Mouse (Mus musculus): ENCODE data around the gene Efna5.

Gene Efna5

DNA sequence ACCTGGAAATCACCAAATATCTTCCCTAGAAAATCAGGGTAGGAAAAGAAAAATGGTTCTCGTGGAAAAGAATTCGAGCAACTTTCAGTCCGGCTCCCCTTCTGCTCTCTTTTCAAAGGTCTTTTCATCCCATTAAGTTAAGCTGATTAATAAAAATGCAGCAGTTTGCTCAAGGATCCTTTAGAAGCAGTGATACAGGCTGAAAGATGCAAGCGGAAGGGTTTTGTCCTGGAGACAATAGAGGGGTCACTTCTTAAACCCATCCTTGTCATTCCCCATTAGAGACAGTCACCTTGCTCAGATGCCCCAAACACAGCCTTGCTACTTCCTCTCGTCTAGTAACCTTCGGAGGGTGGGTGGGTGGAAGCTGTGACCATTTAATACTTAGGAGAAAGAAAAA is 27.4 kb downstream of the Efna5 start:
- in situ Hi-C loops (cut with MseI, MboI), result no loop called here

DNA sequence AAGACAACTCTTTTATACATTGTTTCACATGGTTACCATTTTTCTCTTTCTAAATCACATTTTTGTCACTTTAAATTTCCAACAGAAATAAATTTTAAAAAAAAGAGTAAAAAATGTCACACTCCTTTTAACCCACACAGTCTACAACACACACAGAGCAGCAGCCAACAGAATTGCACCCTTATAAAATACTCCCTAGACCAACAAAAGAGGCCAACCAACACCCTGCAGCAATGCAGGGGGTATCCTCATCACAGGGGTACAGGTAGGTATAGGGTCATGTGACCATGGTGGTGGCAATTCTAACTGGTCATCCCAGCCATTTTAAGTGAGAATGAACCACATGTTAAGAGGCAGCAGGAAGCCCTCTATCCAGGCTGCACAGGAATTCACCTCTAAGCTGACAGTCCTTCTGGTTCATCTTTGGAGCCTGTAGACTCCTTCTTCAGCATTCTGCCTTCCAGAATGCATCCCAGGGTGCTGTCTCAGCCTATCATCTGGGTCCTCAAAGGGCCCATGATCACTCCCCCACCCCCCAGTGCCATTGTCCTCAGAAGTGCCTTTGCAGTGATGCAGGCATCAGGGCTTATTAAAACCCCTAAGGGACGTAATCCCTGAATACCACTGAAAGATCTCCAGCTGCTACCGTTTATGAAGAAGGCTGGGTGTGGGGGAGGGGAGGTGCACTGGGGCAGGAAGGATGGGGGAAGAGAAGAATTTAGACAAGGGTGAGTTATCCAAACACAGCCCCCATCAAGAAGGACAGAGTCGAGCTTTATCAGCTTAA is 28.1 kb downstream of the Efna5 start:
- in situ Hi-C loops (cut with MseI, MboI), result no loop called here

DNA sequence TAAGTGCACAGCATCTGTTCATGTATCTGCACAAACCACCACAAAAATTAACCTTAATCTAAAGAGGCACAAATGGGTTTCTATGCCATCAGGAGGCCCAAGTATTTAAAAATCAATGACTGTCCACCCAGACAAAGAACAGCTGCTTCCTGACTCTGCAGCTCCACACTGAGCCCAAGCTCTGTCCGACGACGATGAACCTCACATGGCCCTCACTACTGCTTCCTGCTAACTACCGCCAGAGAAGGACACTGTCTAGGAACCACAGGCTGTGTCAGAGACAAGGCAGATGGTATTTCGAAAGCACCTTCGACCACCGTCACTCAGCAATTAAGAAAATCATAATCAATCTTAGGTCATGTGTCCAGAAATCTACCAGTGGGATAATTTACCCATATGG is 29.8 kb downstream of the Efna5 start:
- in situ Hi-C loops (cut with MseI, MboI), result no loop called here

DNA sequence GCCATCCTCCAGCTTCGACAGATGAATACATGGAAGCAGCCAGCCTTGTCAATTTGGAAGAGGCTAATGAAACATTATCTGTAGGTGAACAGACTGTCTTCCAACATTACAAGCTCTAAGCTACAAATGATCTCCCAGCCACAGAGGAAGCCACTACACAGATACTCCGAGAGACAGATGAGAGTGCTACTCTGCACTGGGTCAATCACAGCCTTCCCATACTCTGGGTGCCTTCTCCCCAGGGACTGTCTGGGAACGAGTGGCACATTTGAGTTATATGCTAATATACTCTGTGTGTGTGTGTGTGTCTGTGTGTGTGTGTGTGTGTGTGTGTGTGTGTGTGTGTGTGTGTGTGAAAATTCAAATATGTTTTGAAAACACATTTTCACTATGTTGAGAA is 30.5 kb downstream of the Efna5 start:
- in situ Hi-C loops (cut with MseI, MboI), result no loop called here

DNA sequence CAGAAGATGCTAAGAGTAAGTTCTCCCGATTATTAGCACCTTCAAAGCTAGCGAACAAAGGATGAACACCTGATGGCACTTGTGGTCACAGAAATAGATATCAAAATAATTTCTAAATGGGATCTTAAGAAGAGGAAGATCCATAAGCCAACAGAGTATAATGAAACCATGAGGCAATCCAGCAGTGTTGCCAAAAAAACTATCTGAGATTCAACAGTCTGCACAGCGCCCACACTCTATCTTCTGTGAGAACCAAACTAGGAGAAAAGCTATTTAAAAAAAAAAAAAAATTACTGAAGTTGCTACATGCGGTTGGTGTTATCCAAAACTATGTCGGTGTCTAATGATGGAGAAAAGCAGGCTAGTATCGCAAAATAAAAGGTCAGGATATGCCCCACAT is 31.4 kb downstream of the Efna5 start:
- in situ Hi-C loops (cut with MseI, MboI), result no loop called here

DNA sequence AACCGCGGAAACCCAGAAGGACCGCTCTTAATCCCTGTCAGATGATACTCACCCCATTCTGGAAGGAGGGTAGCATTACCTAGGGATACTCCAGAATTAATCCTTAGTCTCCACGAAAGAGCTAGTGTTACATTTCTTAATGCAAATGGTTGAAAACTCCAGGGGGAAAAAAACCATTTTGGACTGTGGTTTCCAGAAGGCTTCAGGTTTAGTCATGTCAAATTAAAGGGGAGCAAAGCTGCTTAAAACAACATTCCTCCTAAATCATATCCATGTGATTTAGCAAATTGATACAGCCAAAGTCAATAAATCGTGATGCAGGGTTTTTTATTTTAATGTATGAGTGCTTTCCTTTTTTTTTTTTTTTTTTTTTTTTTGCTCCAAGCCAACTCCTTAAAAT is 35.5 kb downstream of the Efna5 start:
- in situ Hi-C loops (cut with MseI, MboI), result no loop called here

DNA sequence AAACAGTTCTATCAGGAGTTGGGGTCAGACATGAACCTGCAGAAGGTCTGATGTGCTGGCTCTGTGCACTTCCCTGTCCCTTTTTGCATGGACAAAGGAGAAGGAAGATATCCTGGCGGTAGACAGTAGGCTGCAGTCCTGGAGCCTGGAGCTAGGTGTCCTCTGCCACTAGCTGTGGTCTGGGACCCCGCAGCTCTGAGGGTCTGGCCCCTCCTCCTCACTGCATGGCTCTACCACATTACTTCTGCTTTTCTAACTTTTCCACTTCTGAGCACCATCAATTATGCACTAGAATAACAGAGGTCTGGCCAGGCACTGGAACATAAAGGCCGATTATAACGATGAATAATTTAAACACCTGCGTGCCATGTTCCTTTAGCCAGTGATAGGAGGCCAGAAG is 36.8 kb downstream of the Efna5 start:
- in situ Hi-C loops (cut with MseI, MboI), result no loop called here

DNA sequence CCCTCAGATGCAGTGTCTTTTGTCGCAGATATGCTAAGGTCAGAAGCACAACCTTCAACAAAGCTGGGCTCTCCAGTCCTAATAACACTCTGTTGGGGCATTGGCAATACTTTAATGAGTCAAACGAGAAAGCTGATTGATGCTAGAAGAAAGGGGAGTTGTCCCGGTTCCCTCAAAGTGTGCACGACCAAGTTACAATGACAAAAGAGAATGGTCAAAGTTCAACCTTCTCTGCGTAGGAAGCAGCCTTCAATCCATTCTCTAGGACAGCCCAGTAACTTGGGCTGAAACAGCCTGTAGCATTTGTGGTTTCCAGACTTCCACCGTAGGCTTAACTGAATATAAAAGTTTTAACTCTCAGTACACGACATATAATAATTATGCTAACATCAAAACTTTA is 43.8 kb downstream of the Efna5 start:
- in situ Hi-C loops (cut with MseI, MboI), result no loop called here

DNA sequence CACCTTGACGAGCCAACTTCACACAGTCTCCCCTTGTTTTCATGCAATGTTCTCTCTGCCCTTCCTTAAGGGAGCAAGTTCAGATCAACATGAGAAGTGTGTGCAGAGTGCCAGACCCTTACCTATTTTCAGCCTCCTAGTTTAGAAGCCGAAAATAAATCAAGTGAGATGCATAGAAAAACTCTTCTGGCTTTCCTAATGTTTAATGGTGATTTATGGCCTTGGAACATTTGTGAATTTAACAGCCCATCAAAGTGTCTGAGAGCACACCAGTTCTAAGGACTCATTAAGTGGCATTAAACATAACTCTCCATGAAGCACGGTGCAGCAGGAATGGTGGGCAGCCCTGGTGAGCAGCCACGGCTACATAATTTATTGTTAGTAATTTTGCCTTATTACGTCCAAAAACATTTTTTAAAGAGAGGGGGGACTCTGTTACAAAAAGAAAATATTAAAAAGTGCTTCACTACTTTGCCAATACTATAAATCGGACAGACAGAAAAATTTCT is 44.5 kb downstream of the Efna5 start:
- in situ Hi-C loops (cut with MseI, MboI), result no loop called here

DNA sequence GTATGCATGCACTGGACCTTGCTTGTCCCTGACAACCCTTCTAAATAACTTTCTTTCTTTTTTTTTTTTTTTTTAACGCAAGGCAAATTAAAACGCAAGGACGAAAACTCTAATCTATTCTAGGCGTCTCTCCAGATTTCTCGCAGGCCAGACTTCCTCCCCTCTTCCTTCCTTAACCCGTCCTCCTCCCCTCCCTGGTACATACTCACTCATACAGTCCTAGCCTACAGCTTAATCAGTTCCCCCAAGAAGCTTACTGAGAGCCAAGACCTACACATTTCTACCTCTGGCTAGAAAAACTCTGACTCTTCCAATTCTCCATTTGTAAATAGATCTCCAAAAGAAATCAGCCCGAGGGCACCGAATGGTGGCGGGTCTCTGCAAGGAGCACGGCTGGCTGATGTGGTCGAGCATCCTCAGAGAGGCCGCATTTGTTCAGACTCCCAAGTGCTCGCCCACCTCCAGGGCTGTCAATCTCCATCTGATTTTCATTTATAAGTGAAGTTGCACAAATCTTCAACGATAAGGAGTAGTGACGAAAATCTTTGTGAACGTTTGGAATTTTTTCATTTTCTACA is 48.5 kb downstream of the Efna5 start:
- in situ Hi-C loops (cut with MseI, MboI), result no loop called here

DNA sequence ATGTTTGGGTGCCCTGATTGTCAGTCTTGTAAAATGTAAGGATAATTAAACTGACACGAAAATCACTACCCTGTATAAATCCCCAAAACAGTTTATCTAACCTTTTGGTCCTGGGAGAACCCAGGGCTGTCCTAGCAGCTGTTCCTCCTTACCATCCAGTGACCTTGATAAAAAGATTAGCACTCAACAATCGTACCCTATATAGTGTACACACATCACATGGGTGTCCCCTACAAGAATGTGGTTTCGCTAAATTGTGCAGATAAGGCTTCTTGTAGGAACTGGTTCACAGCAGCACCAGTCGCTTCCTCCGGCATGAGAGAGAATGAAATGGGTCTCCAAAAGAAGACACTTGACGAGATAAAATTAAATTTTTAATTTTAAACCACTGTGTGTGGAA is 53.6 kb downstream of the Efna5 start:
- in situ Hi-C loops (cut with MseI, MboI), result no loop called here

DNA sequence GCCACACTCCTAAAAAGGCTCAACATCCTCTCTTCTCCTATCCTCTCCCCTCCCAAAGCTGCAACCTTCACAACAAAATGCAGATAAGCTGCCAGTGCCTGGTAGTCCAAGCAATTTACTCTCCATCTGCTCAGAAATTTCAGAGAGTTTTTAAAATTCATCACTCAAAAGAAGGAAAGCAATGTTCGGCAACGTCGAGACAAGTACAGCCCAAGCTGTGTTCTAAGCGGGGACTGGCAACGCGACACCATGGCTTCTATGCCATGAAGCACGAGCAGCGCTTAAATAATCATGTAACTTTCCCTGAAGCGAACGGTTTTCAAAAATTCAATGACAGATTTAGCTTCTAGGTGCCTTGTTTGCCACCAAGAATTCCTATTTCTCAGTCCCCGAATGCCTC is 59.9 kb downstream of the Efna5 start:
- in situ Hi-C loops (cut with MseI, MboI), result no loop called here

DNA sequence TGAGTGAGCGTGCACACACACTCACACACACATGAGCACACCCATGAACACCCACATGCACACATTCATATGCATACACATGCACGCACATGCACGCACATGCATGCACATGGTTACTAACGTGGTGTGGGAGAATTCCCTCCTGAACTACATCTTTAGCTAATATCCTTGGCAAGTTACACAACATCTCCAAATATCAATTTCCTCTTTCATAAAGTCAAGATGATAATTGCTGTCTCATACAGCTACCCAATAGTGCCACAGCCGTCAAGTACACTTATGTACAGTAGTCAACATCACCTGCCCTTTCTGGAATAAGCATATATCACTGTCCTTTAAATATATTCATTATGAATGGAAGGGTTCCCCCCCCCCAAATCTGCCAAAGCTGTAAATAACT is 61.2 kb downstream of the Efna5 start:
- in situ Hi-C loops (cut with MseI, MboI), result no loop called here

DNA sequence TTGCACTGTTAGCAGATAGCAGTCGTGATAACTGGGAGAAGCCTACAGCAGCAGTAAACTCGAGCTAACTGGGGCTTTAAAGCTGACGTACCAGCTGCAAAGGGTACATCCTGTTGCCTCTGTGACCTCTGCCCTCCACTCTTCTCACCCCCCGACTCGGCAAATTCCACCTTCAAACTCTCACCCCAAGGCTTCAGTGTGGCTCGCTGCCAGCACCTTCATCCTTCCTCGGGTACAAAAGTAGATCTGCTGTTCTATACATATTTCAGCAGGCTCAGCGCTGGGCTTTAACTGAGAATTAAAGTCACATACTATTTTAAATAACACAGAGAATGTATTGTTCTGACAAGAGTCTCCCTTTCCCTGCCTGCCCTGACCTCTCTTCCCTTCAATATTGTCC is 62.3 kb downstream of the Efna5 start:
- in situ Hi-C loops (cut with MseI, MboI), result no loop called here

DNA sequence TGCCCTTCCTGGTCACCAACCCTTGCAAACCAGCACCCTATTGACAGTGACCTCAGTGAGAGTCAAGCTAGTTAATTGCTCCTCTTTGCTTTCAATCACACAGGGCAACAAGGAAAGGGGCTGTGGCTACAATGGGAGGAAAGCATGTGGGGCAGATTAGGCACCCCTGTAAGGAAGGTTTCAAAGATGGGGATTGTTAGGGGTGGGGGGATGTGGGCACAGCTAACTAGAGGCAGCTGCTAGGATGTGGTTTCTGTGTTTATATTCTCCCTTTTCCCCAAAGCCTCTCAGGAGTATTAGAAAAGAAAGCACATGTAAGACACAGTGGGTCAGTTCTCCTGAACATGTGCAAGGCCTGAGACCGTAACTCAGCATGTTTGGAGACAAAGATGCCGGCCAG is 62.8 kb downstream of the Efna5 start:
- in situ Hi-C loops (cut with MseI, MboI), result no loop called here

DNA sequence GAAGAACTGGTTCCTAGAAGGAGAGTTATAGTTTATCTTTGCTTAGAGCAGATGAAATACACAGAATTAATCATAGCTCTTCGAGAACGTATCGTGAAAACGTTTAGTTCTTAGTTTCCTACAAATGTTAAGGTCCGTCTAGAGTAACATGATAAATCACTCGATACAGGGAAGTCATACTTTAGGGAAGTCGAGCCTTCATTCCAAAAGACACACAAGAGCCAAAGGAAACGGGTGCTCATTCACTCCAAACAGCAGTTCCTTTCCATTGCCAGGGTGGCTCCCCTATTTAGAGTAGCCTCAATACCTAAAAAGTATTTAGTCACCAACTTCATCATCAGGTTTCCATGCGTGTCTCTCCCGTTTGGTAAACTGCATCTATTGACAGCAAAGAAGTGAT is 64.2 kb downstream of the Efna5 start:
- in situ Hi-C loops (cut with MseI, MboI), result no loop called here

DNA sequence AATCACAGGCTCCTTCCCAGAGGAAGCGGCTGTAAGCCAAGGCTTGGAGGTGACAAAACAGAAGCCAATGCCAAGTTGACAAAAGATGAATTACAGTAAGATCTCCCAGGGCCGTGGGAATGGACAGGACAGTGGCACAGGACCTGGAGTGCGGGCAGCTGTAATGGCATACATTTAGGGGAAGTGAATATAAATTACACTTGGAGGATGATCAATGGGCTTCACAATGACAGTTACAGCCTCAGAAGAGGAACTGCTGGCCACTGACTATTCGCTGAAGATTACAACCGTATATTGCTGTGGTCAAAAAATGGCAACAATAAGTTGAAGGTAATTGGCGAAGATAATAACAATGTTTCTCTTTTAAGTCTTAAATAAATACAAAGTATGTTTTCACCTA is 67.7 kb downstream of the Efna5 start:
- in situ Hi-C loops (cut with MseI, MboI), result no loop called here

DNA sequence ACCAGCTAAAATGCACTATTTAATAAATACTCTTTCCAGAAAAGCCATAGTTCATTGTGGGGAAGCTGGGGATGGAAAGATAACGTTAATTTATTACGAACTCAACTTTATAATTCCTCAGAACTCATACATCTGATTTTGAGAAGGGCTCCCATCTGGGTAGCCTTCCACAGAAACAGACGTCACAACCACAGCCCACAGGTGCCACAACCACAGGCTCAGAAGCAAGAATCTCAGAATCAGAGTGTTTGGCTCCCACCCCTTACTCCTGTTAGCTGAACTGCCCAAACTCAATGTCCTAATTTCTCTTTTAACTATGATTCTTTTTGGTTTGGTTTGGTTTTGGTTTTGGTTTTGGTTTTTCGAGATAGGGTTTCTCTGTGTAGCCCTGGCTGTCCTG is 73.2 kb downstream of the Efna5 start:
- in situ Hi-C loops (cut with MseI, MboI), result no loop called here

DNA sequence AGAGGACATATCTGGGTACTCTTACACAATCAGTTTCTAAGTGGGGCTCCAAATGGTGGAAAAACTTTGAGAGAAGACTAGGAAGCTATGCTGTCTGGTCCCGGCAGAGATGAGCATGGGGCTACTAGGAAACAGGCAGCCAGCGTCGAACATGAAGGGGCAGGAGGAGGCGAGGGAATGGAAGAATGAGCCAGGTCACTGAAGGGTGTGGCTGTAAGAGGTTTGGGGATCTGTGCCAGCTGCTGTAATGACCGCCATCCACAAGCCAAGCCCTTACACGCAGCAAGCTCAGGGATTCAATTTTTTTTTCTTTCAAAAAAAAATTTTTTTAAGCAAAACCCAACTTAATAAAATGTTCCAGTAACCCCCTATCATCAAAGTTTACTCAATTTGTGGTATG is 74.5 kb downstream of the Efna5 start:
- in situ Hi-C loops (cut with MseI, MboI), result no loop called here

DNA sequence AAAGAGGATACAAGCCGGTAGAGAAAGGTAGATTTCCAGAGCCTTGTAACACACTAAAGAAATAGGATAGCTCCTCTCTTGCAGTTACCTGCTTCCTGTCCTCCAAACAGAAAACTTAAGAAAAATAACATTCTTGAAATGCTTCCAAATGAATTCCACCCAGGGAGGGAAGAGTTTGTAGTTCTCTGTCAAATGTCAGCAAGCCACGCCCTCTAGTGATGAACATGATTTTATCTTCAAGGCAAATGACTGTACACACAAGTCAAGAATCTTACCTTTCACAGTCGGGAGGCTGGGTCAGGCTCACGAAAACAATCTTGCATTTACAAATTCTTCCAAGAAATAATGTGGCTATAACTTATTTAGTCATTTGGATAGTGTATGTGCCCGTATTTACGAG is 78.4 kb downstream of the Efna5 start:
- in situ Hi-C loops (cut with MseI, MboI), result no loop called here

DNA sequence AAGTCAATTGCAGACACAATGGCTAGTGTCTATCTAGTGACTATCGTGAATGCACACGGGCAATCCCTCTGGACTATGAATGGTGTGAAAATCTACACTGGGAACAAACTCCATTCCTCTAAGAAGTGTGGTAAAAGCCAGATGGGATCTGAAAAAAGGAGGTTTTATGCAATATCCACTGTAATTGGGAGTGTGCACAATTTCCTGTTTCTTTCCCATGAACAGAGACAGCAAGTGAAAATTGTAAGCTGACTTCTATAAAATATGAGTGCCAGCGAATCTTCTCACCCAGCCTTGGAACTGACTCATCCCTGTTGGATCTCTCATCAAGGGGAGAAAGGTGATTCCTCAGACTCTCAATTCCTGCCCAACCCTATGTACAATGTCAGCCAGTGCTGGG is 83.8 kb downstream of the Efna5 start:
- in situ Hi-C loops (cut with MseI, MboI), result no loop called here

DNA sequence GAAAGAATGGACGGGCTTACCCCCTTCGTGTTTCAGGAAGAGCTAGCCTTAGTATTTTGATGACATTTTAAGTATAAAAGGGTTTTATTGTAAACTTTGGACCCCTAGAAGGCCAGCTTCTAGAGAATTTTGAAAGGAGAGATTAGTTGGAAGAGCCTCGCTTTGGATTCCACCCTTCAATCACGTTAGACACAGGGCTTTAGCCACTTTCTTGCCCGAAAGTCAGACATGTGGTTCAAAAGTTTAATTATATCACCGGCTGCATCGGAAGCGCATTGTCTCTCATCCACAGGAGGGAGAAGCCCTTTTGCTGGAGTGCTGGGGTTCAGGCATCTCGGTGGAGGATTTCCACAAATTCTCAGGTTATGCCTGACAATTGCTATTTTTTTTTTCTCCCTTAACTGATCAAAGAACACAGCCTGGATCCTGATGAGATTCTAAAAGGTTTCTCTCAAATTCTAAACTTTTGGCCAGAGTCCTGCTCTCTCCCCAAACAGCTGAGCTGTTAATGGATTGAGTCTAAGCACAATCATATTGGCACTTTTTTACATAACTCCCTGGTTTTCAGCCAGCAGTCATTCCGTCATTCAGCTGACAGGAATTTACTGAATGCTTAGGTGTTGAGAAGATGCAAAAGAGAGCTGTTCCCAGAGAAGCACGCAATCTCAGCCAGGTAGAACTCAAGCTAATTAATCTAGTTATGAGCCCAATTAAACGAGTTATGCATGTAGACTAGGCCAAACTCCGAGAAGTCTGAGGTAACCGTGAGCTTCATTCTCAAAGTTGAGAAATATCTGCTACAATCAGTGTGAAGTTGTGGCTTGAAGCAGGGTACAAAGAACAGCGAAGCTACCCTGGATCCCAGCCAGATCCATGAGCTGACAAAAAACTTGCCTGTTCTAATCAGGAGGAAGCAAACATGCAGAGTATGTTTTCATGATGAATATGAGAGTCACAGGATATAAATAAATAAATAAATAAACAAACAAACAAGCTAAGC is 91.5 kb downstream of the Efna5 start:
- in situ Hi-C loops (cut with MseI, MboI), result no loop called here

Data from mouse trophoblast stem cell (cell line).